Mouse (Mus musculus): ENCODE results near the gene Batf3. TPM values are rescaled to one million over a fixed set of nuclear protein-coding genes. Genes with fewer than 3 reads are reported as not detected.

Gene Batf3
- total RNA-seq, 2 experiments from 2014 or later = 0.25 to 0.93 TPM

DNA sequence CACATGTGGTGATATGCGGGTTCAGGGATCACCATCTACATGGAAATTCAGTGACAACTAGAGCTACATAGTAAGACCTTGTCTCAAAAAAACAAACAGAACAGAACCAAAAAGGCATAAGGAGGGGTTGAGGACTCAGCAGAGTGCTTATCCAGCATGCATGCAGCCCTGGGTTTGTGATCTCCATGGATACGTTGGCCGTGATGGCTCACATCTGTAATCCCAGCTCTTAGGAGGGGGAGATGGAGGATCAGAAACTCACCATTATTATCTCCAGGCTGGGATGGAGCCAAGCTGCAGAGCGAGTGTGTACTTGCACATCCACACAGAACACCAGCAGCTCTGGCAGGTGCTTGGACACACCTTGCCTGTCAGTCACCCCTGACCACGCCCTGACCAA is 34.6 kb downstream of the Batf3 start:
- no peak for DNase-seq

DNA sequence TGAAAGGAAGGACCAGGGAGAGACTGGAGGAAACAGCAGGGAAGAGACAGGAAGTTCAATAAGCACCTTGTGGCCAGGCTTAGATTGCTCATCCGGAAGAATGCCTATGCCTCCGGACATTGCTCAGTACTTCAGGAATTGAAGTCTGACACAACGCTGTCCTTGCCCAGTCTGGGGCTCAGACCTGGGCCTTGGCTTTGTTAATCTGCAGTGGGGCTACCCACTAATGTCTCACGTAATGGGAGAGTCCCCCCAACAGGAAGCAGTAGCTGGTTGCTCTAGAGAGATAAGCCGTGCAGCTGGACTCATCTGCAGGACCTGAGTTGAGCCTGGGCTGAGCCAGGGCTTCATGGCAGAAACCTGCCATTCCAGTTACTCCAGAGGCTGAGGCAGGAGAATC is 35.3 kb downstream of the Batf3 start:
- no peak for DNase-seq

DNA sequence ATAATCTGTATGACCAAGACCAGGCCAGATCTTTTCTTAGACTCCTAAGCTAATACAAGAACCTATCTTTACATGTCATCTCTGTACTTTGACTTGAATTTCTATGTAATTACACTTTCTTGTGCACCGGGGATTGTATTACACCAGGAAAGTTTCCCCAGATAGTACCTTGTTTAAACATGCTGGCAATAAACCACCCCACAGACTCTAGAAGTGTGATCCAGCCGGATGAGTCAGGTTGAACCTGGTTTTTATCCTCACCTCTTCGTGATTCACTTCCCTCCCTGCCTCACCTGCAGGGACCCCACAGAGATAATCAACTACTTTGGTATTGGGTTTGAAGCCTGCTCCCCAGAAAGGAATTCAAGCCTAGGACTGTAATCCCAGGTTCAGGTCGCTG is 37.8 kb downstream of the Batf3 start:
- DNase-seq = no peak

DNA sequence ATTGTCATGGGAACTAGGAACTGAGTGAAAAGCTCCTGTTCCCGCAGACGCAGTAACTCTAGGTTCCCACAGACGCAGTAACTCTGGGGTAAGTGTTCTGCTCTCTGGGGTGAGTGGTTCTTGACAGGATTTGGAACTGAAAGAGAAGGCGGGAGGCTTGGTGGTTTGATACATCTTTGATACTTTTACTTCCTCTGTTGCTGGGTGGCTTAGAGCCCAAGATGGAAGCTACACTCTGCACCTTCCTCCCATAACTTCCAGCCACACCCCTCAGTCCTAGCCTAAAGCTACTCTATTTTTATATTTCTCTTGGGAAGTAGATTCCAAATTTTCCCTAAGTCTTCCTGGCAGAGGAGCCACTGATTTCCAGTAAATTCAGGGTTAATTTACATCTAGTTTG is 40.8 kb downstream of the Batf3 start:
- DNase-seq = no peak

DNA sequence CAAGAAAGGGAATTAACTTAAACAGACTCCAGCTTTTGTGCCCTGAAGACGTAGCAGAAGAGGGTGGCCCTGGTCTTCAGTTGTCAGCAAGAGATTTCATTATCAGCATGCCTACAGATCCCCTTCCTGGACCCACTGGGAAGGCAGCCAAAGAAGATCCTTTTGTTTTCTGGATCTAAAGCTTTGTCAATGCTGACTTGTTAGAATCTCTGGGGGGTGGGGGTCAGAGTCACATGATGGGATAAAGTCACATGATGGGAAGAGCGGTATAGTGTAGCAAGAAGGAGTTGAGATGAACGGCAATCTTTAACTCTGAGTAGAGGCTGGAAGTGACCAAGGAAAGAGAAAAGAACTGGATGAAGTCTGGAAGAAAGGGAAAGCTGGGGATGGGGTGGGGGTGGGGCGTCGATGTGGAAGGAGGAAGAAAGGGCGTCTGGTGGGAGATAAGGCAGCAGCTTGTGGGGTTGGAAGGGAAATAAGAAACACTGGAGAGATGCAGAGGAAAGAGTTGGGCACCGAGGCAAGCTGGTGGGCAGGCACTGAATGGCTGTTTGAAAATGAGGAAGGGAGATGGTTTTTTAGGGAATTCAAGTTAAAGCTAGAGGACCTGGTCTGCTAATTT is 41.3 kb downstream of the Batf3 start:
- no peak for DNase-seq

DNA sequence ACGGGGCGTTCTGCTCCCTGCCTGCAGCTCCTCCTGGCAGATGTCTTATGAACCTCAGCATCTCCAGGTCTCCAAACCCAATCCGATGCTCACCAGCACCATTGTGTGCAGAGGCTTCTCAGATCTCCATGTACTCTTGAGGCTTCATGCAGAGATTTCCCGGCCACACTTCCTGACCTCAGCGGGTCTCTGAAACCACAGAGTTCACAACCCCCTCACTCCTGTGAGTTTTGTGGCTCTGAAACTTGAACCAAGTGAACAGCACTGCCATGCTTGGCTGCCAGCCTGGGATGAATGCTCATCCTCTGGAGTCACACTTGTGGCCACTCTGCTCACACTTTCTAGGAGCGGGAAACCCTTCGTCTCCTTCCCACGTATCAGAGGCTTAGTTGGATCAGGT is 43.3 kb downstream of the Batf3 start:
- no peak for DNase-seq

DNA sequence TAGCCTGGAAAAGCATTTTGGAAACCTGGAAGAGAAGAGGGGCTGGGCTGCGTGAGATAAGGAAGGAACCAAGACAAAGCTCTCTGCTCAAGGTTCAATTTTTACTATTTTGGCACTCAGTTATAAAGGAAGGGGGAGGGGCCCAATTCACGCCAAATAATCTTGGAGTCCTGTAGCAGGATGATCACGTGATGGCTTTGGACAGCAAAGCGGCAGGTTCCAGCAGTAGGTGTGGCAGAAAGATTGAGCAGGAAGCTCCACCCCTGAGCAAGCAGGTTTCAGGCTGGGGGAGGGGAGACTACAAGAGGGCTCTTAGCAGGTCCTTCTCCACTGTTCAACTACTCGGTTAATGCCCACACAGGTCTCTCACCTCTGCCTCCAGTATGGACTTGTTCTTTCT is 51.8 kb downstream of the Batf3 start:
- peak in 1 of 2 experiments; percentile 14 for DNase-seq

DNA sequence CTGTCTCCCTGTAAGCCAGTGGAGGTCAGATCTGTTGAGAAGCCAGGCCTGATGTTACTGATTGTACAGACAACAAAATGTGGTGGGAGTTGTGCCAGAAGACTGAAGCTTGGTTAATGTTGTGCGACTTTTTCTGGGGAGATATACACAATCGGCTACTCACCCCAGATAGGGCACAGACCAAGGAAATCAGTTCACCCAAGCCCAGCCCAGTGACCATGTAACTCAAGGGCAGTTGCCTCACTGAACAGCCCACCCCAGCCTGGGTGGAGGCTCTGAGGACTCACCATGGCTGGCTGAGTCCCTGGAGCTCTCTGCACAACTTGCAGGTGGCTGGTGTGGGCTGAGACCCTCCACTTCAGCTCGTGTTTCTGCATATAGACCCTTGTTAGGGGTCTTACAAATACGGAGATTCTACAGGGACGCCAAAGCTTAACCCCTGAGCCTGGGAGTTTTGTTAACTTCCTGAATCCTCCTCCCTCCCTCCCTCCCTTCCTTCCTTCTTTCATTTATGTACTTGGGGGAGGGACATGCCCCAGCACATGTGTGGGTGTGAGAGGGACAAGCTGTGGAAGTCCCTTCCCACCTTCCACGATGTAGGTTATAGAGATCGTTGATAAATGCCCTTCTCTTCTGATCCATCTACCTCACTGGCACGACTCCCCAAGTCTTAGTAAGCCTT is 53.4 kb downstream of the Batf3 start:
- DNase-seq = no peak

DNA sequence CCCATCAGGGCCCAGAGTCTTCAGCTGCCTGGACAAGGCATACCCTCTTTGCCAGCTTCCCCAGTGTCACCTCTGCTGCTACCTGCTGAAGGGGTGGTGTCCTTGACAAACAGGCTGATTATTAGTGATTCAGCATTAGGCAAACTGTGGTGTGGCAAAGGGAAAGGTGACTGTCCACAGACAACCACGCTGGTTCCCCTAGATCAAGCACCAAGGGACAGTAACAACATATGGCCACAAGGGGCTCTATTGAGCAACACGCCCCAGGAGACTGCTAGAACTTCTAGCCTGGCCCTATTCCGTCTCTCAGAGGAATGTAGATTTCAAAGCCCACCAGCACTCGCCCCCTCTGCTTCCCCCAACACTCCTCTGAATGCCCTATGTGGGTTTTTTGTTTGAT is 55.4 kb downstream of the Batf3 start:
- peak; percentile 35 to 70 for DNase-seq

DNA sequence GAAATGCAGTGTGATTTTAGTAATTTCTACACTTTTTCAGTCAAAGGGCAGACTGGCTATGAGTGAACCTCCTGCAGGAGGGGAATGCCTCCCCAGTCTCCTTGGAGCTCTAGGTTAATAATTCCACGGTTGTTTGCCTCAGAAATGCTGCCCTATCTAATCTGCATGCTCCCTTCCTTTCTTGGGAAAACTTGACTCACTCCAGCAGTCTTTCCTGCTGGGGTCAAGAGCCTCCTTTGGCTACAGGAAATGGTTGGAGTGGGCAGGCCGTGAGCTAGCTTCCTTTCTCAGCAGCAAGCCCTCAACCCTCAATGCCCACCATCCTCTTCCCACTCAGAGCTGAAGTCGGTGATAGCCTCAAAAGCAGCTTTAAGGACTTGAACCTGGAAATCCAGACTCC is 56.7 kb downstream of the Batf3 start:
- no peak for DNase-seq

Other genes with a start within 250 kb of the Batf3 start
- gene Rps6kc1, start 186.1 kb upstream of the Batf3 start, total RNA-seq (2021) = 10 to 100 TPM; 16.6 to 19.8 TPM
- gene Angel2, start 172.7 kb upstream of the Batf3 start, total RNA-seq (2021) = 10 to 100 TPM; 23.2 to 28.2 TPM
- under 1 TPM; 0.20 to 0.33 TPM for gene Vash2, start 118.6 kb upstream of the Batf3 start, total RNA-seq (2021)
- 1 to 10 TPM; 3.4 to 4.1 TPM for gene Flvcr1, start 71.7 kb upstream of the Batf3 start, total RNA-seq (2021)
- gene Spata45, start 61.2 kb upstream of the Batf3 start, total RNA-seq (2021) = not detected
- 10 to 100 TPM; 11.0 TPM for gene Tatdn3, start 34.9 kb upstream of the Batf3 start, total RNA-seq (2021)
- under 1 TPM; 0.67 to 0.77 TPM for gene Nsl1, start 34.8 kb upstream of the Batf3 start, total RNA-seq (2021)
- gene Fam71a, start 67.0 kb downstream of the Batf3 start, total RNA-seq (2021) = not detected
- gene Atf3, start 120.2 kb downstream of the Batf3 start, total RNA-seq (2021) = 10 to 100 TPM; 11.7 to 19.1 TPM
- gene Nenf, start 220.3 kb downstream of the Batf3 start, total RNA-seq (2021) = 100 to 1,000 TPM; 101 to 108 TPM
- 1 to 10 TPM; 3.1 to 4.0 TPM for gene Tmem206, start 228.1 kb downstream of the Batf3 start, total RNA-seq (2021)

Data from heart, adult 18-20 months (tissue).